Mouse (Mus musculus) heart, embryonic 15.5 days (tissue): Measurements from ENCODE around the gene Rasgef1a. TPM values are rescaled to one million over a fixed set of nuclear protein-coding genes. Genes with fewer than 3 reads are reported as not detected.

Experiments used
- ATAC-seq: fragments of 200-750 bp; cut with Nextera tagmentation; replicated peaks from 2 replicates; pipeline ENCODE4 v1.8.0; 2017; ENCODE audit warnings: low read depth, moderate TSS enrichment; ENCODE audit not compliant: insufficient number of reproducible peaks, insufficient read depth, low FRiP score
- H3K27ac ChIP-seq: fragments of 300-500 bp; sonication (generic); 2 replicates; pipeline ENCODE4 v1.5.1; 2015; ENCODE audit warnings: mild to moderate bottlenecking, inconsistent platforms
- H3K27me3 ChIP-seq: fragments of 300-500 bp; sonication (generic); 2 replicates; pipeline ENCODE4 v1.6.1; 2015; ENCODE audit warnings: inconsistent platforms
- H3K36me3 ChIP-seq: fragments of 300-500 bp; sonication (generic); 2 replicates; pipeline ENCODE4 v1.6.1; 2015; ENCODE audit warnings: mild to moderate bottlenecking, inconsistent platforms
- H3K4me1 ChIP-seq: fragments of 300-500 bp; sonication (generic); replicated peaks from 2 replicates; pipeline ENCODE4 v1.6.1; 2015; ENCODE audit warnings: inconsistent platforms
- H3K4me2 ChIP-seq: fragments of 300-500 bp; sonication (generic); 2 replicates; pipeline ENCODE4 v1.6.1; 2015; ENCODE audit warnings: inconsistent platforms, mild to moderate bottlenecking, moderate library complexity
- H3K4me3 ChIP-seq: fragments of 300-500 bp; sonication (generic); 2 replicates; pipeline ENCODE4 v1.5.1; 2015; ENCODE audit warnings: mild to moderate bottlenecking, inconsistent platforms
- H3K9ac ChIP-seq: fragments of 300-500 bp; sonication (generic); 2 replicates; pipeline ENCODE4 v1.6.1; 2015; ENCODE audit warnings: mild to moderate bottlenecking, inconsistent platforms
- H3K9me3 ChIP-seq: fragments of 300-500 bp; sonication (generic); replicated peaks from 2 replicates; pipeline ENCODE4 v1.6.1; 2016; ENCODE audit warnings: inconsistent platforms
- WGBS: fragments of 180-500 bp; shearing (Covaris S2); methylation state at CpG from one replicate; pipeline ENCODE4 v1.1.7; 2015; ENCODE audit warnings: mixed read lengths; 5-methylcytosine and 5-hydroxymethylcytosine counted together
- polyA plus RNA-seq: library from polyadenylated mRNA; unstranded; fragments of >200 nt; fragmentation: Nextera tagmentation; extraction: Ambion mirVana; gene quantifications from 2 replicates; pipeline ENCODE4 v1.2.1, GENCODE M21; 2015

Gene Rasgef1a
- polyA plus RNA-seq, 1 experiment from 2014 or later = 0.53 TPM

- no peak overlapping the region for H3K27ac ChIP-seq
- H3K9me3 ChIP-seq = no peaks in the 10 kb centered on the region
- no peak overlapping the region for H3K4me3 ChIP-seq
- H3K36me3 ChIP-seq = no peaks in the 10 kb centered on the region
- no peak for ATAC-seq
- peaks cover 30% of the 10 kb centered on the region for H3K27me3 ChIP-seq
- H3K9ac ChIP-seq = no peak overlapping the region
- H3K4me1 ChIP-seq = peaks cover 9% of the 10 kb centered on the region
- 51% methylated on average over 4 of the region's 4 CpGs for WGBS
- H3K4me2 ChIP-seq = no peak overlapping the region
These were observed 3.2 kb upstream of the Rasgef1a start for GRCm38 (mm10) chr6:118007843-118008539.

DNA sequence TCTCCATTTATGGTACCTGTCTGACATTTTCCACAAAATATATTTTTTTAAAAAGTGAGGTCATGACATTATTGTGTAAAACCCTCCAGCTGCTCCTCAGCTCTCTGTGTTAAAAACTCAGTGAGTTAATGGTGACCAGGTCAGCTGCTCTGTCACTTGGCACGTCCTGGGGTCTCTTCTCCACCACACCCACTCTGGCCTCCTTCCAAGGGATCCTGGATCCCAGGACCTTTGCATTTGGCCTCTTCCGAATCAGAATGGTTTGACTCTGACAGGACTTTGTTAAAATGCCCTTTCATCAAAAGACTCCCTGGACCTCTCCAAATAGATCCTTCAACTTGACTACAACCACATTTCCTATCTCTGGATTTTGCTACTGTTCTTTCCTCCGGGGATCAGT is 982 bp upstream of the Rasgef1a start:
- Histone ChIP-seq H3K4me3 (no peak overlapping the region), H3K4me2 (no peak overlapping the region), H3K27ac (no peak overlapping the region), H3K9ac (no peak overlapping the region), H3K9me3 (no peaks in the 10 kb centered on the region), H3K4me1 (peaks cover 9% of the 10 kb centered on the region), H3K36me3 (no peaks in the 10 kb centered on the region), H3K27me3 (peaks cover 52% of the 10 kb centered on the region)
- no peak for ATAC-seq
- 53% methylated on average over 3 of the region's 3 CpGs for WGBS

DNA sequence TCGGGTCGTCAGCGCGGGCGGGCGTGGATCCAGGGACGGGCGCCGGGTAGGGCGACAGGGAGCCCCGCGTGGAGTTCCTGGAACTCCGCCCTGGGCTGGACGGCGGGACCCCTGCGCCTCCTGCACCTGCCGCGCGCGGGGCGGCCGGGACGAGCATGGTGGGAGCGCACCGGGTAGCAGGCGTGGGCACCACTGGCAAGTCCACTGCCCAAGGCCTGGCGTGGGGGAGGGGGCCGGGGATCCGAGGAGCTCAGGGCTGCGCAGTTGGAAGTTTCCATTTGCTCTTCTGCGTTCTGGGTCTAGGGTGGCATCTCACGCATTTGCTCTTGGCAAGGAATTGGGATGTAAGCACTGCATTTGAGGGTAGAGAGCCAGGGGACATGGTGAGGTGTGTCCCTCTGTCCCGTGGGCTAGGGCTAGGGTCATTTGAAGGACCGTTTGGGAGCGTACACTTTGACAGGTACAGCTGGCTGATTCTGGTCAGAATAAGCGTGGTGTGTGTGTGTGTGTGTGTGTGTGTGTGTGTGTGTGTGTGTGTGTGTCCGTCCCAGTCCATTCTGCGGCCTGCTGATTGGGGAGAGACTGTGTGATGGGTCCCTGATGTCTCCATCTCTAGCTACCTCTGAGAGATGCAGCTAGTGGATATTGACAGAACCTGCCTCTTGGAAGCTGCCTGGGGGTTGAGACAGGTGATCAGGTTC is 528 bp downstream of the Rasgef1a start:
- WGBS = 13% methylated on average over 38 of the region's 38 CpGs
- ATAC-seq = no peak
- peaks cover 57% of the 10 kb centered on the region for H3K27me3 ChIP-seq
- peaks cover 9% of the 10 kb centered on the region for H3K4me1 ChIP-seq
- no peak overlapping the region for H3K27ac ChIP-seq
- H3K4me3 ChIP-seq = peak overlapping the region; percentile 51
- H3K9me3 ChIP-seq = no peaks in the 10 kb centered on the region
- peak overlapping the region; percentile 52; the same call in 1 of the 2 replicates for H3K9ac ChIP-seq
- peak overlapping the region; percentile 95 for H3K4me2 ChIP-seq
- no peaks in the 10 kb centered on the region for H3K36me3 ChIP-seq

DNA sequence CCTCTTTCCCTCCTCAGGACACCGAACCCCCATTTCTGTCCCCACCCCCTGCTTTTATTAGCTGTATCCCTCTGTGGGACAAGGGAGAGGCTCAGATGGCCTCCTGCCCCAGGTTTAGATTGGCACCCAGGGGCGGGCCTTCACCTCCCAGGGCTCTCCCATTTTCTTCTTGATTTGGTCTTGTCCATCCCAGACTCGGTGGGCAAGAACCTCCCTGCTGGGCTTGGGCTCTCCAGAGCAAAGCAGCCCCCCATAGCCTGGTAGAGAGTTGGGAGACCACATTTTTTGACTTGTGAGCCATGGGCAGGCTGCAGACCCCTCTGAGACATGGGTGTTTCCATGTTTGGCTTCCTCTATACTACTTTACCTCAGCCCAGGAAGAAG is 1.1 kb downstream of the Rasgef1a start:
- ATAC-seq = no peak
- WGBS = 55% methylated on average over 3 of the region's 3 CpGs
- peaks cover 9% of the 10 kb centered on the region for H3K4me1 ChIP-seq

GRCm38 (mm10) chr6:118012987-118013866 is 2.0 kb downstream of the Rasgef1a start:
- Histone ChIP-seq H3K27ac (no peak overlapping the region), H3K9ac (no peak overlapping the region), H3K4me1 (peaks cover 9% of the 10 kb centered on the region), H3K4me3 (no peak overlapping the region), H3K9me3 (no peaks in the 10 kb centered on the region), H3K4me2 (no peak overlapping the region), H3K36me3 (no peaks in the 10 kb centered on the region), H3K27me3 (peaks cover 64% of the 10 kb centered on the region)
- ATAC-seq = no peak
- 67% methylated on average over 11 of the region's 11 CpGs for WGBS

More for the DNA sequence above, 1.1 kb downstream of the Rasgef1a start:
- no peak overlapping the region for H3K4me3 ChIP-seq
- H3K27me3 ChIP-seq = peaks cover 59% of the 10 kb centered on the region
- no peaks in the 10 kb centered on the region for H3K9me3 ChIP-seq
- H3K36me3 ChIP-seq = no peaks in the 10 kb centered on the region
- no peak overlapping the region for H3K9ac ChIP-seq
- H3K27ac ChIP-seq = no peak overlapping the region
- no peak overlapping the region for H3K4me2 ChIP-seq

- Histone ChIP-seq H3K36me3 (no peaks in the 10 kb centered on the region), H3K4me1 (peaks cover 9% of the 10 kb centered on the region), H3K27me3 (peaks cover 69% of the 10 kb centered on the region), H3K9ac (no peak overlapping the region), H3K9me3 (no peaks in the 10 kb centered on the region), H3K4me3 (no peak overlapping the region), H3K4me2 (no peak overlapping the region), H3K27ac (no peak overlapping the region)
- ATAC-seq = no peak
- 63% methylated on average over 4 of the region's 4 CpGs for WGBS
These were observed 3.6 kb downstream of the Rasgef1a start for GRCm38 (mm10) chr6:118014881-118015280.

- H3K9me3 ChIP-seq = no peaks in the 10 kb centered on the region
- H3K4me1 ChIP-seq = peaks cover 8% of the 10 kb centered on the region
- no peak overlapping the region for H3K4me3 ChIP-seq
- no peaks in the 10 kb centered on the region for H3K36me3 ChIP-seq
- 60% methylated on average over 3 of the region's 3 CpGs for WGBS
- no peak overlapping the region for H3K27ac ChIP-seq
- H3K9ac ChIP-seq = no peak overlapping the region
- H3K27me3 ChIP-seq = peaks cover 59% of the 10 kb centered on the region
- H3K4me2 ChIP-seq = no peak overlapping the region
- ATAC-seq = no peak
These were observed 4.7 kb downstream of the Rasgef1a start for GRCm38 (mm10) chr6:118015971-118016370.

GRCm38 (mm10) chr6:118018666-118019065 is 7.4 kb downstream of the Rasgef1a start:
- peaks cover 43% of the 10 kb centered on the region for H3K27me3 ChIP-seq
- no peak overlapping the region for H3K9ac ChIP-seq
- H3K4me3 ChIP-seq = no peak overlapping the region
- no peak overlapping the region for H3K4me2 ChIP-seq
- no peak overlapping the region for H3K27ac ChIP-seq
- no peaks in the 10 kb centered on the region for H3K36me3 ChIP-seq
- WGBS = 34% methylated on average over 5 of the region's 5 CpGs
- H3K9me3 ChIP-seq = no peaks in the 10 kb centered on the region
- no peaks in the 10 kb centered on the region for H3K4me1 ChIP-seq
- no peak for ATAC-seq

GRCm38 (mm10) chr6:118019569-118019968 is 8.3 kb downstream of the Rasgef1a start:
- H3K27ac ChIP-seq = no peak overlapping the region
- H3K4me2 ChIP-seq = no peak overlapping the region
- 42% methylated on average over 7 of the region's 7 CpGs for WGBS
- H3K4me3 ChIP-seq = no peak overlapping the region
- H3K9ac ChIP-seq = no peak overlapping the region
- H3K36me3 ChIP-seq = no peaks in the 10 kb centered on the region
- H3K9me3 ChIP-seq = no peaks in the 10 kb centered on the region
- no peak for ATAC-seq
- peaks cover 35% of the 10 kb centered on the region for H3K27me3 ChIP-seq
- H3K4me1 ChIP-seq = no peaks in the 10 kb centered on the region

GRCm38 (mm10) chr6:118022898-118023635 is 11.8 kb downstream of the Rasgef1a start:
- H3K4me2 ChIP-seq = no peak overlapping the region
- H3K9me3 ChIP-seq = no peaks in the 10 kb centered on the region
- no peak for ATAC-seq
- no peak overlapping the region for H3K9ac ChIP-seq
- H3K27ac ChIP-seq = no peak overlapping the region
- 57% methylated on average over 15 of the region's 15 CpGs for WGBS
- H3K4me3 ChIP-seq = no peak overlapping the region
- H3K36me3 ChIP-seq = no peaks in the 10 kb centered on the region
- no peaks in the 10 kb centered on the region for H3K4me1 ChIP-seq
- H3K27me3 ChIP-seq = peaks cover 16% of the 10 kb centered on the region

- ATAC-seq = no peak
- 72% methylated on average over 3 of the region's 3 CpGs for WGBS
These were observed 15.8 kb downstream of the Rasgef1a start for GRCm38 (mm10) chr6:118027036-118027435.

More at GRCm38 (mm10) chr6:118027036-118027435, 15.8 kb downstream of the Rasgef1a start:
- Histone ChIP-seq H3K36me3 (no peaks in the 10 kb centered on the region), H3K27ac (no peak overlapping the region), H3K4me1 (no peaks in the 10 kb centered on the region), H3K4me3 (no peak overlapping the region), H3K27me3 (peaks cover 7% of the 10 kb centered on the region; the same call in 1 of the 2 replicates), H3K9me3 (no peaks in the 10 kb centered on the region), H3K9ac (no peak overlapping the region), H3K4me2 (no peak overlapping the region)
